Mouse (Mus musculus) G1E (cell line): ENCODE measurements around the gene Ikzf3.

Experiments used
- CTCF ChIP-seq: IDR thresholded peaks from 2 replicates; pipeline ENCODE4 v1.5.1; 2012; ENCODE audit warnings: low read depth, low read length, inconsistent platforms, mixed read lengths
- GATA1 ChIP-seq: IDR thresholded peaks from 2 replicates; pipeline ENCODE4 v1.6.1; 2012; ENCODE audit warnings: borderline replicate concordance, low read length, inconsistent platforms, mixed read lengths
- POLR2AphosphoS5 ChIP-seq: IDR thresholded peaks from 2 replicates; pipeline ENCODE4 v1.6.1; 2012; ENCODE audit warnings: low read depth, low read length, inconsistent platforms; ENCODE audit not compliant: insufficient replicate concordance
- TAL1 ChIP-seq: conservative IDR thresholded peaks from 2 replicates; pipeline ENCODE4 v1.6.1; 2012; ENCODE audit warnings: low read depth, low read length, inconsistent platforms, mixed read lengths

- TF ChIP-seq CTCF = no peak
- TF ChIP-seq GATA1 = no peak
- no peak for TF ChIP-seq POLR2AphosphoS5
- no peak for TF ChIP-seq TAL1
Observed at GRCm38 (mm10) chr11:98477011-98477701, 68.7 kb downstream of the Ikzf3 start.
